Mouse (Mus musculus): ENCODE measurements around the gene Olfr576. TPM values are rescaled to one million over a fixed set of nuclear protein-coding genes. Genes with fewer than 3 reads are reported as not detected.

The Olfr576 gene
- polyA plus RNA-seq, 1 experiment = not detected

DNA sequence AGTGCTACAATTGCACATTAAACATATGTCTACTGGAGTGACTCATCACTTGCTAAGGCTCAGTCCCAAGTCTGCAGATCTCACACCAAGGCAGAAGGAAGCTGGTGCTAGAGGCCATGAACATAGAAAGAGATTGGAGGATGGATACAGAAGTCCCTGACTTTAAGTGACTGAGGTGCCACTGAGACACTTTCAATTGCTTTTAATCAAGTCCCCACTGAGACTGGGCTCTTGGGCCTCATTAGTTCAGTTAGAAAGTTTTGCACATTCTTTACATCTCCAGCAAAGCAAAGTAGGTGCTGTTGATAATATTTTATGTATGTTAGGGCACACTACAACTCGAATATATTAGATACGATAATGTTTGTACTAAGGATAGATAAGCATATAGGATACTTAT is 13.4 kb downstream of the Olfr576 start, which contains the start of gene Olfr577:
Gene Olfr577, minus strand, starts transcription at position 101 of the 400 bp plus-strand sequence.
- H3ac ChIP-seq (ENCODE audit: control insufficient read depth, insufficient read length) = no peak within 1 kb of the TSS
- H3K36me3 ChIP-seq (ENCODE audit: control insufficient read depth, insufficient read depth) = no peaks in the 10 kb centered on the region
- H3K79me2 ChIP-seq (ENCODE audit: control insufficient read depth, insufficient read depth) = no peaks in the 10 kb centered on the region
- no peaks in the 10 kb centered on the region for H3K27me3 ChIP-seq (ENCODE audit: control insufficient read depth, insufficient read depth, insufficient read length)
- TF ChIP-seq CEBPB (IDR thresholded peaks at IDR 0.05; ENCODE audit: insufficient read depth, poor library complexity, severe bottlenecking) (no peak), TCF3 (IDR thresholded peaks at IDR 0.05; ENCODE audit: insufficient read length, low read depth) (no peak), POLR2AphosphoS2 (IDR thresholded peaks at IDR 0.05; ENCODE audit: insufficient read length, low read depth) (no peak), TCF12 (IDR thresholded peaks at IDR 0.05; ENCODE audit: insufficient read depth, poor library complexity, severe bottlenecking) (no peak), SRF (IDR thresholded peaks at IDR 0.05; ENCODE audit: control insufficient read depth, insufficient read length, low read depth) (no peak), MYOD1 (IDR thresholded peaks at IDR 0.05; ENCODE audit: control insufficient read depth in 1 of 3, insufficient read length in 2 of 3, low read depth in 2 of 3) (no peak), REST (IDR thresholded peaks at IDR 0.05; ENCODE audit: insufficient read depth, insufficient read length) (no peak)
- H3K4me3 ChIP-seq = no peak within 1 kb of the TSS
- H3K4me2 ChIP-seq (ENCODE audit: low read depth) = no peak within 1 kb of the TSS

DNA sequence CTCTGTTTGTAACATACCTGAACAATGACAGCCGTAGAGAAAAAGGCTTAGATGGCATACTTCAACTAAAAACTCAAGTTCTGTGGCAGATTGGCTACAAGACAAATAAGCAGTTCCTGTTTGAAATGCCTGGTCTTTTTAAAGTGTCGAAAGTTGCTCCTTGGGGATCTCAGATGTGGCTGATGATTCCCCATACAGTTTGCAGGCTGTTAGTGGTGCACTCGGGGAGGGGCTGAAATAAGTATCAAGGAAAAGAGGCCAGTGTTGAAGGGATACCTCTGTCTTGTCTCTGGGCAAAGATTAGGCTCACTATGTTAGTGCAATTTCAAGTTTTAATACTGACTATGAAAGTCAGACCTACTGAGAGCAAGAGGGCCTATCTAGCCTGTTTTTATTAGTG is 26.8 kb downstream of the Olfr576 start, which contains the start of gene Olfr578:
Gene Olfr578, minus strand, starts transcription at position 101 of the 400 bp plus-strand sequence.
- no peak within 1 kb of the TSS for H3K4me2 ChIP-seq (ENCODE audit: low read depth)
- no peak for TF ChIP-seq TCF12 (IDR thresholded peaks at IDR 0.05; ENCODE audit: insufficient read depth, poor library complexity, severe bottlenecking)
- TF ChIP-seq MYOG (IDR thresholded peaks at IDR 0.05; ENCODE audit: control insufficient read depth in 1 of 3, insufficient read depth in 1 of 3, insufficient read length in 2 of 3, low read depth in 2 of 3) = no peak
- no peak for TF ChIP-seq MYOD1 (IDR thresholded peaks at IDR 0.05; ENCODE audit: control insufficient read depth in 1 of 3, insufficient read length in 2 of 3, low read depth in 2 of 3)
- no peak for TF ChIP-seq USF1 (IDR thresholded peaks at IDR 0.05; ENCODE audit: low read depth)
- no peak for TF ChIP-seq REST (IDR thresholded peaks at IDR 0.05; ENCODE audit: insufficient read depth, insufficient read length)
- no peak for TF ChIP-seq POLR2A (IDR thresholded peaks at IDR 0.05; ENCODE audit: insufficient read length, low read depth)
- no peak for TF ChIP-seq MAX (IDR thresholded peaks at IDR 0.05; ENCODE audit: low read depth)
- TF ChIP-seq CEBPB (IDR thresholded peaks at IDR 0.05; ENCODE audit: insufficient read depth, poor library complexity, severe bottlenecking) = no peak
- TF ChIP-seq E2F4 (IDR thresholded peaks at IDR 0.05; ENCODE audit: insufficient read depth) = no peak
- TF ChIP-seq POLR2AphosphoS2 (IDR thresholded peaks at IDR 0.05; ENCODE audit: insufficient read length, low read depth) = no peak
- no peak for TF ChIP-seq SRF (IDR thresholded peaks at IDR 0.05; ENCODE audit: control insufficient read depth, insufficient read length, low read depth)
- TF ChIP-seq TCF3 (IDR thresholded peaks at IDR 0.05; ENCODE audit: insufficient read length, low read depth) = no peak
- no peaks in the 10 kb centered on the region for H3K27me3 ChIP-seq (ENCODE audit: control insufficient read depth, insufficient read depth, insufficient read length)
- no peaks in the 10 kb centered on the region for H3K36me3 ChIP-seq (ENCODE audit: control insufficient read depth, insufficient read depth)
- H3K4me3 ChIP-seq = no peak within 1 kb of the TSS
- H3ac ChIP-seq (ENCODE audit: control insufficient read depth, insufficient read length) = no peak within 1 kb of the TSS
- no peaks in the 10 kb centered on the region for H3K79me2 ChIP-seq (ENCODE audit: control insufficient read depth, insufficient read depth)

Other genes starting within 250 kb of the Olfr576 start
- gene Olfr33, start 243.6 kb upstream of the Olfr576 start, polyA plus RNA-seq (2012; fragmentation: generic; extraction: Trizol) = not detected
- gene Olfr559, start 235.2 kb upstream of the Olfr576 start, polyA plus RNA-seq (2012; fragmentation: generic; extraction: Trizol) = not detected
- gene Olfr560, start 203.3 kb upstream of the Olfr576 start, polyA plus RNA-seq (2012; fragmentation: generic; extraction: Trizol) = not detected
- gene Olfr78, start 203.2 kb upstream of the Olfr576 start, polyA plus RNA-seq (2012; fragmentation: generic; extraction: Trizol) = not detected
- not detected for gene Olfr561, start 191.4 kb upstream of the Olfr576 start, polyA plus RNA-seq (2012; fragmentation: generic; extraction: Trizol)
- gene Olfr564, start 159.2 kb upstream of the Olfr576 start, polyA plus RNA-seq (2012; fragmentation: generic; extraction: Trizol) = not detected
- gene Olfr566, start 103.9 kb upstream of the Olfr576 start, polyA plus RNA-seq (2012; fragmentation: generic; extraction: Trizol) = not detected
- gene Olfr568, start 85.5 kb upstream of the Olfr576 start, polyA plus RNA-seq (2012; fragmentation: generic; extraction: Trizol) = not detected
- not detected for gene Olfr569, start 71.8 kb upstream of the Olfr576 start, polyA plus RNA-seq (2012; fragmentation: generic; extraction: Trizol)
- not detected for gene Olfr570, start 68.1 kb upstream of the Olfr576 start, polyA plus RNA-seq (2012; fragmentation: generic; extraction: Trizol)
- not detected for gene Olfr571, start 45.1 kb upstream of the Olfr576 start, polyA plus RNA-seq (2012; fragmentation: generic; extraction: Trizol)
- gene Olfr572, start 38.3 kb upstream of the Olfr576 start, polyA plus RNA-seq (2012; fragmentation: generic; extraction: Trizol) = not detected
- not detected for gene Olfr573-ps1, start 20.1 kb upstream of the Olfr576 start, polyA plus RNA-seq (2012; fragmentation: generic; extraction: Trizol)
- gene Olfr574, start 14.2 kb upstream of the Olfr576 start, polyA plus RNA-seq (2012; fragmentation: generic; extraction: Trizol) = not detected
- gene Olfr575, start 3.9 kb upstream of the Olfr576 start, polyA plus RNA-seq (2012; fragmentation: generic; extraction: Trizol) = not detected
- gene Olfr577, start 13.3 kb downstream of the Olfr576 start, polyA plus RNA-seq (2012; fragmentation: generic; extraction: Trizol) = not detected
- gene Olfr578, start 26.7 kb downstream of the Olfr576 start, polyA plus RNA-seq (2012; fragmentation: generic; extraction: Trizol) = not detected
- not detected for gene Olfr582, start 75.4 kb downstream of the Olfr576 start, polyA plus RNA-seq (2012; fragmentation: generic; extraction: Trizol)
- not detected for gene Olfr583, start 88.6 kb downstream of the Olfr576 start, polyA plus RNA-seq (2012; fragmentation: generic; extraction: Trizol)
- gene Olfr584, start 119.2 kb downstream of the Olfr576 start, polyA plus RNA-seq (2012; fragmentation: generic; extraction: Trizol) = not detected
- gene Olfr585, start 135.1 kb downstream of the Olfr576 start, polyA plus RNA-seq (2012; fragmentation: generic; extraction: Trizol) = not detected
- not detected for gene Olfr586, start 163.0 kb downstream of the Olfr576 start, polyA plus RNA-seq (2012; fragmentation: generic; extraction: Trizol)
- not detected for gene Olfr588-ps1, start 178.2 kb downstream of the Olfr576 start, polyA plus RNA-seq (2012; fragmentation: generic; extraction: Trizol)
- not detected for gene Olfr589, start 193.7 kb downstream of the Olfr576 start, polyA plus RNA-seq (2012; fragmentation: generic; extraction: Trizol)
- not detected for gene Olfr591, start 215.7 kb downstream of the Olfr576 start, polyA plus RNA-seq (2012; fragmentation: generic; extraction: Trizol)
- gene Olfr592, start 222.1 kb downstream of the Olfr576 start, polyA plus RNA-seq (2012; fragmentation: generic; extraction: Trizol) = not detected
- gene Olfr593, start 249.2 kb downstream of the Olfr576 start, polyA plus RNA-seq (2012; fragmentation: generic; extraction: Trizol) = not detected